Mouse (Mus musculus) embryonic facial prominence, embryonic 15.5 days (tissue): Measurements from ENCODE around the gene Map2k5. TPM values are rescaled to one million over a fixed set of nuclear protein-coding genes. Genes with fewer than 3 reads are reported as not detected.

Source experiments
- ATAC-seq: fragments of 200-750 bp; cut with Nextera tagmentation; 2 replicates; pipeline ENCODE4 v1.8.0; 2017; ENCODE audit warnings: low read depth, moderate TSS enrichment; ENCODE audit not compliant: insufficient number of reproducible peaks, low FRiP score, low TSS enrichment
- H3K27ac ChIP-seq: fragments of 300-500 bp; sonication (generic); replicated peaks from 2 replicates; pipeline ENCODE4 v1.5.1; 2015; ENCODE audit warnings: mild to moderate bottlenecking, inconsistent platforms
- H3K27me3 ChIP-seq: fragments of 300-500 bp; sonication (generic); 2 replicates; pipeline ENCODE4 v1.6.1; 2015; ENCODE audit warnings: inconsistent platforms
- H3K36me3 ChIP-seq: fragments of 300-500 bp; sonication (generic); 2 replicates; pipeline ENCODE4 v1.6.1; 2015; ENCODE audit warnings: mild to moderate bottlenecking, inconsistent platforms
- H3K4me1 ChIP-seq: fragments of 300-500 bp; sonication (generic); 2 replicates; pipeline ENCODE4 v1.6.1; 2015; ENCODE audit warnings: inconsistent platforms
- H3K4me2 ChIP-seq: fragments of 300-500 bp; sonication (generic); replicated peaks from 2 replicates; pipeline ENCODE4 v1.6.1; 2015; ENCODE audit warnings: mild to moderate bottlenecking, inconsistent platforms
- H3K4me3 ChIP-seq: fragments of 300-500 bp; sonication (generic); replicated peaks from 2 replicates; pipeline ENCODE4 v1.5.1; 2015; ENCODE audit warnings: mild to moderate bottlenecking, inconsistent platforms
- H3K9ac ChIP-seq: fragments of 300-500 bp; sonication (generic); 2 replicates; pipeline ENCODE4 v1.6.1; 2015; ENCODE audit warnings: inconsistent platforms
- H3K9me3 ChIP-seq: fragments of 300-500 bp; sonication (generic); replicated peaks from 2 replicates; pipeline ENCODE4 v1.6.1; 2016; ENCODE audit warnings: inconsistent platforms
- WGBS: fragments of 180-500 bp; shearing (Covaris S2); methylation state at CpG from one replicate; pipeline ENCODE4 v1.1.7; 2015; 5-methylcytosine and 5-hydroxymethylcytosine counted together
- polyA plus RNA-seq: library from polyadenylated mRNA; unstranded; fragments of >200 nt; fragmentation: Nextera tagmentation; extraction: Ambion mirVana; gene quantifications from 2 replicates; pipeline ENCODE4 v1.2.1, GENCODE M21; 2015

Gene Map2k5
- polyA plus RNA-seq, result 31.7 and 33.3 TPM in 2 replicates

- H3K4me1 ChIP-seq, result peaks cover 28% of the 10 kb centered on the region
- peak within 1 kb of the TSS; percentile 69 for H3K9ac ChIP-seq
- no peaks in the 10 kb centered on the region for H3K9me3 ChIP-seq
- H3K27me3 ChIP-seq, result no peaks in the 10 kb centered on the region
- peak within 1 kb of the TSS; percentile 74 for H3K4me3 ChIP-seq
- peak within 1 kb of the TSS; percentile 87 for H3K4me2 ChIP-seq
- H3K36me3 ChIP-seq, result no peaks in the 10 kb centered on the region; the same call in 1 of the 2 replicates
- under 1% methylated on average over 49 of the region's 58 CpGs for WGBS
- peak within 1 kb of the TSS; percentile 78 for H3K27ac ChIP-seq
- peak; percentile 91 for ATAC-seq
These were observed at the start of gene Map2k5 for GRCm38 (mm10) chr9:63377270-63378142. Gene Map2k5, minus strand, starts transcription at chr9:63377902.

GRCm38 (mm10) chr9:63421096-63421736 is 43.5 kb upstream of the Map2k5 start:
- H3K4me1 ChIP-seq, result no peaks in the 10 kb centered on the region
- no peak overlapping the region for H3K9ac ChIP-seq
- 53% methylated on average over 9 of the region's 9 CpGs for WGBS
- H3K9me3 ChIP-seq, result no peaks in the 10 kb centered on the region
- H3K27me3 ChIP-seq, result no peaks in the 10 kb centered on the region
- no peaks in the 10 kb centered on the region for H3K36me3 ChIP-seq
- H3K4me3 ChIP-seq, result no peak overlapping the region
- no peak for ATAC-seq
- no peak overlapping the region for H3K27ac ChIP-seq
- no peak overlapping the region for H3K4me2 ChIP-seq

- no peak for ATAC-seq
- Histone ChIP-seq H3K4me3 (no peak overlapping the region), H3K4me2 (no peak overlapping the region), H3K4me1 (no peaks in the 10 kb centered on the region), H3K9ac (no peak overlapping the region), H3K27ac (no peak overlapping the region), H3K36me3 (no peaks in the 10 kb centered on the region), H3K9me3 (no peaks in the 10 kb centered on the region), H3K27me3 (no peaks in the 10 kb centered on the region)
- 36% methylated on average over 6 of the region's 6 CpGs for WGBS
These were observed 42.7 kb upstream of the Map2k5 start for GRCm38 (mm10) chr9:63420396-63420795.

- no peak overlapping the region for H3K27ac ChIP-seq
- H3K27me3 ChIP-seq, result no peaks in the 10 kb centered on the region
- H3K9me3 ChIP-seq, result no peaks in the 10 kb centered on the region
- H3K36me3 ChIP-seq, result no peaks in the 10 kb centered on the region
- no peak for ATAC-seq
- 79% methylated on average over 1 of the region's 1 CpGs for WGBS
- no peak overlapping the region for H3K4me3 ChIP-seq
- no peak overlapping the region for H3K9ac ChIP-seq
- H3K4me1 ChIP-seq, result peaks cover 10% of the 10 kb centered on the region
- no peak overlapping the region for H3K4me2 ChIP-seq
These were observed 22.5 kb upstream of the Map2k5 start for GRCm38 (mm10) chr9:63400176-63400575.

- peaks cover 10% of the 10 kb centered on the region for H3K4me1 ChIP-seq
- peak overlapping the region; percentile 83 for H3K4me3 ChIP-seq
- 4% methylated on average over 8 of the region's 8 CpGs for WGBS
- peak overlapping the region; percentile 85 for H3K4me2 ChIP-seq
- no peaks in the 10 kb centered on the region for H3K27me3 ChIP-seq
- ATAC-seq, result peak; percentile 35; the same call in 1 of the 2 replicates
- H3K9ac ChIP-seq, result peak overlapping the region; percentile 79
- H3K36me3 ChIP-seq, result no peaks in the 10 kb centered on the region
- peak overlapping the region; percentile 80; the same call in 1 of the 2 replicates for H3K27ac ChIP-seq
- H3K9me3 ChIP-seq, result no peaks in the 10 kb centered on the region
These were observed 21.7 kb upstream of the Map2k5 start for GRCm38 (mm10) chr9:63399463-63399815.

- under 1% methylated on average over 72 of the region's 74 CpGs for WGBS
- peak within 1 kb of the TSS; percentile 79 for H3K9ac ChIP-seq
- H3K4me3 ChIP-seq, result peak within 1 kb of the TSS; percentile 83
- H3K36me3 ChIP-seq, result no peaks in the 10 kb centered on the region
- H3K4me2 ChIP-seq, result peak within 1 kb of the TSS; percentile 85
- H3K27ac ChIP-seq, result peak within 1 kb of the TSS; percentile 80
- H3K4me1 ChIP-seq, result peaks cover 10% of the 10 kb centered on the region
- H3K27me3 ChIP-seq, result no peaks in the 10 kb centered on the region
- peak; percentile 97 for ATAC-seq
- H3K9me3 ChIP-seq, result no peaks in the 10 kb centered on the region
These were observed 21.1 kb upstream of the Map2k5 start, which contains the start of gene 2300009A05Rik for GRCm38 (mm10) chr9:63398611-63399462. Gene 2300009A05Rik, minus strand, starts transcription at chr9:63399246.

- ATAC-seq, result no peak
- no peak overlapping the region for H3K9ac ChIP-seq
- no peaks in the 10 kb centered on the region for H3K36me3 ChIP-seq
- WGBS, result 80% methylated on average over 7 of the region's 7 CpGs
- H3K4me2 ChIP-seq, result no peak overlapping the region
- H3K4me1 ChIP-seq, result peaks cover 10% of the 10 kb centered on the region
- H3K4me3 ChIP-seq, result no peak overlapping the region
- no peaks in the 10 kb centered on the region for H3K27me3 ChIP-seq
- H3K27ac ChIP-seq, result no peak overlapping the region
- H3K9me3 ChIP-seq, result no peaks in the 10 kb centered on the region
These were observed 17.9 kb upstream of the Map2k5 start for GRCm38 (mm10) chr9:63395612-63396011.

GRCm38 (mm10) chr9:63391307-63391706 is 13.6 kb upstream of the Map2k5 start:
- no peaks in the 10 kb centered on the region for H3K27me3 ChIP-seq
- H3K9me3 ChIP-seq, result no peaks in the 10 kb centered on the region
- no peaks in the 10 kb centered on the region for H3K36me3 ChIP-seq
- no peak overlapping the region for H3K27ac ChIP-seq
- ATAC-seq, result no peak
- 69% methylated on average over 2 of the region's 2 CpGs for WGBS
- no peak overlapping the region for H3K4me3 ChIP-seq
- no peak overlapping the region for H3K9ac ChIP-seq
- no peak overlapping the region for H3K4me2 ChIP-seq
- no peaks in the 10 kb centered on the region for H3K4me1 ChIP-seq

GRCm38 (mm10) chr9:63382761-63383160 is 5.1 kb upstream of the Map2k5 start:
- no peaks in the 10 kb centered on the region for H3K4me1 ChIP-seq
- no peak for ATAC-seq
- no peak overlapping the region for H3K4me2 ChIP-seq
- H3K27me3 ChIP-seq, result no peaks in the 10 kb centered on the region
- H3K36me3 ChIP-seq, result no peaks in the 10 kb centered on the region
- H3K9me3 ChIP-seq, result no peaks in the 10 kb centered on the region
- 89% methylated on average over 4 of the region's 4 CpGs for WGBS
- no peak overlapping the region for H3K4me3 ChIP-seq
- no peak overlapping the region for H3K27ac ChIP-seq
- H3K9ac ChIP-seq, result no peak overlapping the region

GRCm38 (mm10) chr9:63380326-63380725 is 2.6 kb upstream of the Map2k5 start:
- no peak for ATAC-seq
- WGBS, result 81% methylated on average over 3 of the region's 3 CpGs
- H3K9ac ChIP-seq, result no peak overlapping the region
- H3K9me3 ChIP-seq, result no peaks in the 10 kb centered on the region
- H3K4me1 ChIP-seq, result peaks cover 19% of the 10 kb centered on the region
- no peaks in the 10 kb centered on the region for H3K27me3 ChIP-seq
- H3K27ac ChIP-seq, result no peak overlapping the region
- no peak overlapping the region for H3K4me3 ChIP-seq
- no peaks in the 10 kb centered on the region for H3K36me3 ChIP-seq
- H3K4me2 ChIP-seq, result no peak overlapping the region

GRCm38 (mm10) chr9:63378174-63378573 is 472 bp upstream of the Map2k5 start:
- H3K27me3 ChIP-seq, result no peaks in the 10 kb centered on the region
- no peaks in the 10 kb centered on the region for H3K9me3 ChIP-seq
- H3K4me3 ChIP-seq, result peak overlapping the region; percentile 74
- peaks cover 28% of the 10 kb centered on the region for H3K4me1 ChIP-seq
- H3K27ac ChIP-seq, result peak overlapping the region; percentile 78; the same call in 1 of the 2 replicates
- 14% methylated on average over 8 of the region's 8 CpGs for WGBS
- peak overlapping the region; percentile 69 for H3K9ac ChIP-seq
- H3K36me3 ChIP-seq, result no peaks in the 10 kb centered on the region; the same call in 1 of the 2 replicates
- peak overlapping the region; percentile 87 for H3K4me2 ChIP-seq
- no peak for ATAC-seq
